Mouse (Mus musculus): ENCODE measurements at regions not wholly inside any gene's neighbourhood (a gene's known extent, or its start where the extent isn't known, plus 50 kb on each side); places are given as distances from the start of the nearest gene placed in this dataset.

GRCm38 (mm10) chr10:97778531-97778930 lies 52.0 kb upstream of the C030005K15Rik start:
- DNase-seq, result no peak

- DNase-seq, result no peak
These were observed 52.8 kb upstream of the C030005K15Rik start for GRCm38 (mm10) chr10:97779335-97779734.

- no peak for DNase-seq
These were observed 67.2 kb upstream of the C030005K15Rik start for GRCm38 (mm10) chr10:97793804-97794203.

GRCm38 (mm10) chr10:97801448-97802265 lies 75.1 kb upstream of the C030005K15Rik start:
- no peak for DNase-seq

GRCm38 (mm10) chr10:97807947-97808346 lies 81.4 kb upstream of the C030005K15Rik start:
- DNase-seq, result no peak

- DNase-seq, result no peak
These were observed 116.0 kb upstream of the C030005K15Rik start for GRCm38 (mm10) chr10:97842574-97842973.

GRCm38 (mm10) chr10:97851487-97851886 lies 124.9 kb upstream of the C030005K15Rik start:
- no peak for DNase-seq

GRCm38 (mm10) chr10:97877088-97877487 lies 150.5 kb upstream of the C030005K15Rik start:
- DNase-seq, result no peak

GRCm38 (mm10) chr10:97886049-97886448 lies 159.5 kb upstream of the C030005K15Rik start:
- DNase-seq, result no peak

- DNase-seq, result no peak
These were observed 179.2 kb upstream of the C030005K15Rik start for GRCm38 (mm10) chr10:97905793-97906192.

GRCm38 (mm10) chr10:97925568-97925967 lies 199.0 kb upstream of the C030005K15Rik start:
- no peak for DNase-seq

- no peak for DNase-seq
These were observed 213.8 kb upstream of the C030005K15Rik start for GRCm38 (mm10) chr10:97940345-97940744.

GRCm38 (mm10) chr10:97965881-97966280 lies 239.3 kb upstream of the C030005K15Rik start:
- DNase-seq, result no peak

GRCm38 (mm10) chr10:97966931-97967330 lies 240.4 kb upstream of the C030005K15Rik start:
- DNase-seq, result no peak

GRCm38 (mm10) chr10:98007037-98007436 lies 280.5 kb upstream of the C030005K15Rik start:
- DNase-seq, result no peak

- no peak for DNase-seq
These were observed 281.8 kb upstream of the C030005K15Rik start for GRCm38 (mm10) chr10:98008355-98008754.

- no peak for DNase-seq
These were observed 286.4 kb upstream of the C030005K15Rik start for GRCm38 (mm10) chr10:98012916-98013315.

GRCm38 (mm10) chr10:98014985-98015902 lies 288.7 kb upstream of the C030005K15Rik start:
- no peak for DNase-seq

- no peak for DNase-seq
These were observed 290.2 kb upstream of the C030005K15Rik start for GRCm38 (mm10) chr10:98016596-98017304.

GRCm38 (mm10) chr10:98029124-98029523 lies 302.6 kb upstream of the C030005K15Rik start:
- no peak for DNase-seq

- no peak for DNase-seq
These were observed 303.1 kb upstream of the C030005K15Rik start for GRCm38 (mm10) chr10:98029621-98030020.

GRCm38 (mm10) chr10:98032661-98033060 lies 306.1 kb upstream of the C030005K15Rik start:
- DNase-seq, result no peak

- DNase-seq, result no peak
These were observed 315.2 kb upstream of the C030005K15Rik start for GRCm38 (mm10) chr10:98041766-98042165.

Data from cerebellum, adult 9-11 months (tissue).